Mouse (Mus musculus) thymus, adult 2 months (tissue): ENCODE data around the gene BC025920.

ENCODE experiments used
- CTCF ChIP-seq: fragments of 200-500 bp; IDR thresholded peaks from 2 replicates; pipeline ENCODE4 v1.5.1; 2012; ENCODE audit warnings: mild to moderate bottlenecking, control low read depth, low read length, moderate library complexity, borderline replicate concordance; ENCODE audit not compliant: control insufficient read depth, poor library complexity, insufficient read depth; ENCODE audit errors: extremely low read depth
- POLR2A ChIP-seq: fragments of 200-500 bp; IDR thresholded peaks from 2 replicates; pipeline ENCODE4 v1.6.1; 2012; ENCODE audit warnings: mild to moderate bottlenecking, low read length, control low read depth, moderate library complexity; ENCODE audit not compliant: control insufficient read depth, poor library complexity, insufficient read depth; ENCODE audit errors: extremely low read depth

GRCm38 (mm10) chr10:81591846-81592245 is 14.2 kb upstream of the BC025920 start:
- no peak for TF ChIP-seq POLR2A
- no peak for TF ChIP-seq CTCF
